Mouse (Mus musculus) MEL (cell line): ENCODE measurements at regions not wholly inside any gene's neighbourhood (a gene's known extent, or its start where the extent isn't known, plus 50 kb on each side); places are given as distances from the start of the nearest gene placed in this dataset.

Experiments used
- DNase-seq: peaks from one replicate; pipeline ENCODE4 v3.0.0; 2011; ENCODE audit warnings: low read depth, low spot score
- H3K27ac ChIP-seq: 2 replicates; pipeline ENCODE4 v1.5.1; 2012; ENCODE audit warnings: low read depth, mild to moderate bottlenecking, control low read depth, low read length, moderate library complexity; ENCODE audit not compliant: control insufficient read depth
- H3K27me3 ChIP-seq, 2 experiments: fragments of 150-350 bp in 1 of 2; sonication (generic) in 1 of 2; 2 replicates each; pipeline ENCODE4 v1.6.1; 2012; ENCODE audit warnings: low read length in 2 of 2, mild to moderate bottlenecking in 2 of 2, improper control_type of control experiment in 1 of 2, moderate library complexity in 1 of 2; ENCODE audit not compliant: insufficient read depth in 2 of 2, control insufficient read depth in 1 of 2
- H3K36me3 ChIP-seq, 2 experiments: 2 replicates each; pipeline ENCODE4 v1.6.1; 2012 to 2014; ENCODE audit warnings: low read length in 2 of 2, improper control_type of control experiment in 1 of 2, inconsistent platforms in 1 of 2, mild to moderate bottlenecking in 1 of 2; ENCODE audit not compliant: insufficient read depth in 2 of 2, control insufficient read depth in 1 of 2
- H3K4me1 ChIP-seq, 2 experiments: fragments of 150-350 bp in 1 of 2; sonication (generic) in 1 of 2; 2 replicates each; pipeline ENCODE4 v1.6.1; 2012; ENCODE audit warnings: low read length in 2 of 2, improper control_type of control experiment in 1 of 2, mild to moderate bottlenecking in 1 of 2; ENCODE audit not compliant: insufficient read depth in 2 of 2, control insufficient read depth in 1 of 2
- H3K4me3 ChIP-seq, 2 experiments: fragments of 150-350 bp in 1 of 2; sonication (generic) in 1 of 2; 2 replicates each; pipeline ENCODE4 v1.5.1; 2012; ENCODE audit warnings: low read depth in 2 of 2, low read length in 2 of 2, mild to moderate bottlenecking in 2 of 2, moderate library complexity in 2 of 2, control low read depth in 1 of 2, improper control_type of control experiment in 1 of 2; ENCODE audit not compliant: control insufficient read depth in 1 of 2, insufficient read depth in 1 of 2
- H3K79me2 ChIP-seq: 2 replicates; pipeline ENCODE4 v1.6.1; 2012; ENCODE audit warnings: mild to moderate bottlenecking, low read length, moderate library complexity; ENCODE audit not compliant: control insufficient read depth, poor library complexity, insufficient read depth
- H3K9ac ChIP-seq: 2 replicates; pipeline ENCODE4 v1.6.1; 2012; ENCODE audit warnings: low read depth, mild to moderate bottlenecking, control low read depth, low read length, moderate library complexity; ENCODE audit not compliant: control insufficient read depth, poor library complexity, severe bottlenecking
- H3K9me3 ChIP-seq: fragments of 150-350 bp; sonication (generic); replicated peaks from 2 replicates; pipeline ENCODE4 v1.6.1; 2012; ENCODE audit warnings: mild to moderate bottlenecking, low read length, improper control_type of control experiment, moderate library complexity; ENCODE audit not compliant: insufficient read depth
- CTCF ChIP-seq, 3 experiments: IDR thresholded peaks in 2 of 3; conservative IDR thresholded peaks in 1 of 3; 2 replicates each; pipeline ENCODE4 v1.5.1; 2011 to 2012; ENCODE audit warnings: low read length in 3 of 3, low read depth in 2 of 3, mild to moderate bottlenecking in 2 of 3, improper control_type of control experiment in 1 of 3, inconsistent platforms in 1 of 3, mixed read lengths in 1 of 3, moderate library complexity in 1 of 3; ENCODE audit not compliant: control insufficient read depth in 1 of 3, insufficient read depth in 1 of 3, poor library complexity in 1 of 3, severe bottlenecking in 1 of 3
- UBTF ChIP-seq: IDR thresholded peaks from 2 replicates; pipeline ENCODE4 v1.6.1; 2012; ENCODE audit warnings: low read depth, mild to moderate bottlenecking, inconsistent platforms, low read length, improper control_type of control experiment, moderate library complexity, borderline replicate concordance; ENCODE audit not compliant: insufficient read depth

DNA sequence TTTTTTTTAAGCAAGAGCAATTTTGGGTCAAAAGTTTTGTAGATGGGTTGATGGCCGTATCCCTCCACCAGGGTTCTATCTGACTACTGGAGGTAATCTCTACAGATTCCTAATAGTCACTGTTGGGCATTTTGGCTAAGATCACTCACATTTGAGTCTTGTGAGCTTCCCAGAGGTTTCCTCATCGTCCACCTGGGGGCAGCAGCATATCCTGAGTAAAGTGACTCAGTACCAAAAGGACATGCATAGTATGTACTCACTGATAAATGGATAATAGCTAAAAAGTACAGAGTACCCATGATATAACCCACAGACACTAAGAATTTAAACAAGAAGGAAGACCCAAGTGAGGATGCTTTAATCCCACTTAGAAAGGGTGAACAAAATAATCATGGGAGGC, 1390.0 kb downstream of the Amy2a5 start:
- Histone ChIP-seq H3K4me1 (no peaks in the 10 kb centered on the region), H3K9ac (no peak overlapping the region), H3K27me3 (no peaks in the 10 kb centered on the region), H3K4me3 (no peak overlapping the region), H3K9me3 (no peaks in the 10 kb centered on the region), H3K79me2 (no peaks in the 10 kb centered on the region), H3K27ac (no peak overlapping the region), H3K36me3 (no peaks in the 10 kb centered on the region)
- DNase-seq = no peak
- no peak for TF ChIP-seq UBTF
- TF ChIP-seq CTCF (IDR thresholded peaks at IDR 0.05 in 2 of 3, conservative IDR thresholded peaks at IDR 0.05 in 1 of 3; ENCODE audit: control insufficient read depth in 1 of 3, insufficient read depth in 1 of 3, low read depth in 2 of 3, low read length in 3 of 3, poor library complexity in 1 of 3, severe bottlenecking in 1 of 3) = peak in 1 of 3 experiments; percentile 12; a peak in 1 of 6 replicates
